Mouse (Mus musculus): ENCODE results near the gene Actg1.
"Not testable (repeated sequence)": the region's sequence is repeated elsewhere in the genome, so short reads cannot be mapped to it uniquely, and the experiment has no call there.

Actg1 gene

DNA sequence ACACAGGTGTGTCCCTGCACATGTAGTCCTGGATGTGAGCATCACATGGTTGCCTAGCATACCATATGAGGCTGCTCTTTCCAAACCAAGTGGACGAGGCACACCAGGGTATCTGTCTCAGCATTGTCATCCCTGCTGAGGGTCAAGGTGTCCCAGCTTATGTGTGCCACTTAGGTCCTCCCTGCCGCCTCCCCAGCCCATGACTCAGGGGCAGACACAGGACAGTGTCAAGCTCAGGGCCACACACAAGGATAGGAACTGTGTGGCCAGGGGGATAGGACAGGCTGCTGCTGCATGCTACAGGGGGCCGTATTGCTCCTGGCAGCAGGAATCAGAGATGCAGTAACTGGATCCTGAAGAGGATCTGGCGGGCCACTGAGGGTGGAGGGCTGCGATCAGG, 12.4 kb upstream of the Actg1 start:
- ATAC-seq (ENCODE audit: low TSS enrichment), result no peak

DNA sequence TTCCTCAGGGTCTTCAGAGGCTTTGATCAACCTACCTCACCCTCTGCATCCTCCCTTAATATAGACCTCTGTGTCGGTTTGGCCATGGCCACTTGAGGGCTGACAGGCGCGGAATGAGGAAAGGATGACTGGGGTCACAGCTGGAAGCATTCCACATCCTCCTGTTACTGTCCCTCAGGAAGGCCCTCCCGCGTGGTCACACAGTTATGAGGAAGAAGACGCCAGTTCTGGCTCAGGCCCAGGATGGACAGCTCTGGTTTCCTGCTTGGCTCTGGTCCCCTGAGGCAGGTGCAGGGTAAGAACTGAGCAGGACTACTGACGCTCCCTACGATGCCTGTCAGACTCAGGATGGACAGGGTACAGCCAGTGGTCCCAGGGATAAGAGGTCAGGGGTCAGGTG, 11.7 kb upstream of the Actg1 start:
- ATAC-seq (ENCODE audit: low TSS enrichment), result no peak

DNA sequence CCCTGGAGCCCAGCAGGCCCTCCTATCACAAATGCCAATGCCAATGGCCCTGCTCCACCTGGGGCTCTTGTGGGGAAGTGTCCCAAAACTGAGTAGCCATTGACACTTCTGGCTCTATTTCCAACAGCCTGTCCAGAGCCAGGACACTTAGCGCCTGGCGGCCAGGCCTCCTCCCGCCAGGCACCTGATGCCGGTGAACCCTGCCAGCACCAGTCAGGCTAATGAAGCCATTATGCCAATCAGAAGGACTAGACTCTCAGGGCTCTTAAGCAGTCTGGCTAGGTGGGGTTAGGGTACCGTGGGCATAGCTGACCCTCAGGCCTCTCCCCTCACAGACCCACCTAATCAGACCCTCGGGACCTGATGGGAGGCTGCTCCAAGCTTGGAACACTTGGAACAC, 11.0 kb upstream of the Actg1 start:
- no peak for ATAC-seq (ENCODE audit: low TSS enrichment)

GRCm38 (mm10) chr11:120357791-120358401, 9.6 kb upstream of the Actg1 start:
- peak; percentile 83 for ATAC-seq (ENCODE audit: low TSS enrichment)

GRCm38 (mm10) chr11:120356900-120357299, 8.6 kb upstream of the Actg1 start:
- ATAC-seq (ENCODE audit: low TSS enrichment), result no peak

DNA sequence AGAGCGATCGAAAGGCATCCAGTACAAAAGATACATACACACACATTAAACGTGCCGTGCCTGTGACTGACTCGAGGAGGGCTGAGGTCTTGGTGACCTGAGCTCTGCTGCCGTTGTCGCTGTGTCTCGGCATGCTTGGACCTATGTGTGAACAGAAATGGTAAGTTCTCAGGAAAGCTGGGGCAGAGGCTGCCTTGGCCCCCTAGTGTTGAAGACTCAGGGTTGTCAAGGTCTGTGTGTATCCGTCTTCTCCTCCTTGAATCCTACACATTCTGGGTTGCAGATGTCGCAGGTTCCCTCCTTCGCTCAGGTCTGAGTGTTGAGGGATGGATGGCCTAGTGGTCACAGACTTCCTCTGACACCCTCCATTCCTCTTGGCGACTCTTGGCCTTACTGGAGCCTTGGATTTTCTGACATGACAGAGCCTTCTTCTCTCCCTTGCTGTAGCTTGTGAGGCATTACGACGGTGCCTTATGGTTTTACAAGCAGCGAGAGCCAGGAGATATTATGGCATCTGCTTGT, 8.0 kb upstream of the Actg1 start:
- ATAC-seq (ENCODE audit: low TSS enrichment), result no peak

GRCm38 (mm10) chr11:120355277-120356039, 7.1 kb upstream of the Actg1 start:
- ATAC-seq (ENCODE audit: low TSS enrichment), result no peak

DNA sequence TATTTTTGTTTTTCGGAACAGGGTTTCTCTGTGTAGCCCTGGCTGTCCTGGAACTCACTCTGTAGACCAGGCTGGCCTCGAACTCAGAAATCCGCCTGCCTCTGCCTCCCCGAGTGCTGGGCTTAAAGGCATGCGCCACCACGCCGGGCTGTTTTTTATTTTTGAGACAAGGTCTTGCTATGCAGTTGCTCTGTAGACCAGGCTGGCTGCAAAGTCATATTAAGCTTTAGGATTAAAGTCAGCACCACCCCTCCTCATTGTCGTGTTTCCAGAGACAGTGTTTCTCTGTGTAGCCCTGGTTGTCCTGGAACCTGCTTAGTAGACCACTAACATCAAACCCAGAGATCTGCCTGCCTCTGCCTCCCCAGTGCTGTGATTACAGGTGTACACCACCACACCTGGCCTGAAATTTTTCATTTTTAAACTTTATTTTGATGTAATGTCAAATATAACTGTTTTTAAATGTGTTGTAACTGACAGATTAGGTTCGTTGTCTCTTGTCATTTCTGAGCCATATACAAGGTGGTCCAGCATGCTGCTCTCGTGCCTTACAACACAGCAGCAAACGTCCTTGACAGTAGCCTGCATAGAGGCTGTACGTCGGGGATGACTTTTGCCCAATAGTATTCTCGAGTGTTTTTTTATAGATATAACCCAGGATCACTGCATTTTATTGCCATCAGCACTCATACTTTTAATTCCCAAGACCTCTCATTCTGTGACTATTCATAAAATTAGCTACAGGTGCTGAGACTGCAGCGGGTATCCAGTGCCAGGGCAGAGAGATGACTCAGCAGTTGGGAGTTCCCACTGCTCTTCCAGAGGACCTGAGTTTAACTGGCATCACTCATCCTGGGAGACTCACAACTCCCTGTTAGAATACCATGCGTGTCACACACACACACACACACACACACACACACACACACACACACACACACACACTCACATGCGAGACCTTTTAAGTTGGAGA, 6.2 kb upstream of the Actg1 start:
- no peak for ATAC-seq (ENCODE audit: low TSS enrichment)

DNA sequence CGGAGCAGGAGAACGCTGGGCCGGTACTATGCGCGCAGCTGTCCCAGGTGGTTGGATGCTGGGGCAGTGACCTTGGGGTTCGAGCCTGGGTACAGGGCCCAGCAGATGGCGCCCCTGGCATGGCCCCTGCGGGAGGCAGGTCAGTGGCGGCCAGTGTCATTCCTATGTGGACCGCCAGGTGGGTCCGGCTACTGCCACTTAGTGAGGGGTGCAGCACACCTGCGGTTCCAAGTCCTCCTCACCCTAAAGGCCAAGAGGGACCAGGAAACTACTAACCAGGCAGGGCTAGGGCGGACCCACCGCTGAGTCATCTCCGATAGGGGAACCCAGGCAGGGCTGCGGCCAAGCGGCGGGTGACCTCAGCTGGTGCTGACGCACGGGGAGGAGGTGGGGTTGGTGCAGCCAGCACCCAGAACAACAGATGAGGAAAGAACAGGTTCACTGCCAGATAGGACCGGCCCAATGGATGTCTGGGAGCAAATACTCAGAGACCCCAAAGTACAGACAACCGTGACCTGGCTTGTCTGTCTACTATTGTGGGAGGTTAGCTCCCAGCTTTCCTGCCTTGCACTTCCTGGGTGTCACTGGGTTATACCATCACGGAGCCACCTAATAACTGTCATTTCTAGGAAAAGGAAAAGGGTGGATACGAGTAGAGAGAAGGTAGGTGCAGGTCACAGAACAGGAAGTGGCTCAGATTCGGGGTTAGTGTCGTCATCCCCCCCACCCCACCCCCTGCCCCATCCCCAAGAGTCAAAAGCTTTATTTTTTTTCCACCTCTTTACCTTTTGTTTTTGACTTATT, 5.4 kb upstream of the Actg1 start:
- ATAC-seq (ENCODE audit: low TSS enrichment), result no peak

DNA sequence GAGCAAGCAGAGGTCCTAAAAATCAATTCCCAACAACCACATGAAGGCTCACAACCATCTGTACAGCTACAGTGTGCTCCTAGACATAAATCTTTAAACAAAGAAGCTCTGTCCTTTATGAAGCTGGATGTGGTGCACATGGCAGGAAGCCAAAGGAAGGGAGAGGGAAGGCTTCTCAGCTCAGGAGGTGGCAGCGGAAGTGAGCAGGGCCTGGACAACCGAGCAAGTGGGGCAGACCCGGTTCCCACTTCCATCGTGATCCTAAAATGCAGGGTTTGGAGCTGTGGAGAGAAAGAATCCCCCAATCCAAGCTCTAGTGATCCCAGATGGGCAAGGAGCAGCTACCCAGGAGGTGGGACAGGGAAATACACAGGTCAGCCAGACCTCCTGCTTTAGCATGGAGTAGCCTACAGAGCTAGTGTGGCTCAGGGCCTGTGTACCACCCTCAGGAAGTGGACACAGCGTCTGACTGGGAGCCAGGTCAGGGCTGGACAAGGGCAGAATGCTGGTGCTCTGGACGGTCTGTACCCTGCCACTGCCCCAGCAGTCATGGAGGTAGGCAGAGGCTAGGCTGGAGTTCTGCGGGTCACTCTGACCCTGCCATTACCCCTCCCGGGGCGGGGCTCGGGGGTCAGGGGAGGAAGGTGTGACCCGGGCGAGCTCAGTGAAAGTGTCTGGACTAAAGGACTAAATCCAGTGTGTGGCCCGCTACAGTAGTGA, 4.4 kb upstream of the Actg1 start:
- no peak for ATAC-seq (ENCODE audit: low TSS enrichment)

GRCm38 (mm10) chr11:120352093-120352350, 3.7 kb upstream of the Actg1 start:
- ATAC-seq (ENCODE audit: low TSS enrichment), result not testable (repeated sequence)

GRCm38 (mm10) chr11:120351250-120352092, 3.1 kb upstream of the Actg1 start:
- ATAC-seq (ENCODE audit: low TSS enrichment), result no peak

DNA sequence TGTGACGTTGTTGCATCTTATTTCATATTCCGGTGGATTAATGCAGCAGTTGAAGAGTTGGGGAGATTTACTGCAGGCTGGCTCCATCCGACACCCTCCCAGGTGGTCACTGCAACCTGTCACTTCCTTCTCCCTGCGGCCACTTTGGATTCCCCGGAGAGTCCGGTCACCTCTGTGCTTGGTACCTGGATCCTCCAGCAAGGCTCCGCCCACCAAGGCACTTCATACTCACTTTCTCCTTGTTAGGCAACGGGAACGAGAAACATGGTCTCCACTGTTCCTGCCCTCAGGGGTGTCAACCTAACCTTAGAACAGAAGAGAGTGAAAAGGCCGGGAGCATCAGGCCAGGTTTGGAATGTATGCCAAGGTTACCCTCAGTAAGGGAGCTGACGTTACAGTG, 2.4 kb upstream of the Actg1 start:
- no peak for ATAC-seq (ENCODE audit: low TSS enrichment)

DNA sequence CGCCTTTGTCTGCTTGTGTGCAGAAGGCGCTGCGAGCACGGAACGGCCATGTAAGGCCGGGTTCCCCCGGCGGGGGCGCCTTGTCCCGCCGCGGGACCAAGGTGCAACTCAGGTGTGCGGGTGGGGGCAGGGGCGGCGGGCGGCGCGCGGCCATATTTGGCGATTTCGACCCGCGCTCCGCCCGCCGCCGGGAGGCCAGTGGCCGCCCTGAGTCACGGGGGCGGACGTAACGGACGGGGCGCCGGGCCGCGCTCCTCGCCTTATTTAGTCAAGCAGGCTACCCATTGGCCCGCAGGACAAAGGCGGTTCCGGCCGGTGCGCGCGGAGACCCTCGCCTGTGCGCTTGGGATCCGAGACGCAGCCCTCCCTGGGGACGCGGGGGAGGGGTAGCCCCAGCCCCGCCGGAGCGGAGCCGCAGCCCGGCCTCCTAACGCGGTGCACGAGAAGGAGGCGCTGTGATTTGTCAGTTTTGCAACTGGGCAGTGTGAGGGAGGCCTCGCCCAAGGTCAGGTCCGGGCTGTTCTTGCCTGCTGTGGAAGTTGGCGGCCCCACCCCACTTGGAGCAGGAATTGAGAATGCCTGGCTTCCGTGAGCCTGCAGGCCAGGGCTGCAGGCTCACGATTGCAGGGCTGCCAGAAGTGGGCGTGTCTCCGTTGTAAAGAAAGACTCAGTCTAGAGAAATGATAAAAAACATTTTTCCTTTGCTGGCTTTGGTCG, 1.8 kb upstream of the Actg1 start:
- ATAC-seq (ENCODE audit: low TSS enrichment), result peak; percentile 44

- ATAC-seq (ENCODE audit: low TSS enrichment), result no peak
Measured at GRCm38 (mm10) chr11:120349371-120349985, 1.1 kb upstream of the Actg1 start.

GRCm38 (mm10) chr11:120348684-120349370, 485 bp upstream of the Actg1 start:
- ATAC-seq (ENCODE audit: low TSS enrichment), result no peak

GRCm38 (mm10) chr11:120347301-120347700, 1.0 kb downstream of the Actg1 start:
- ATAC-seq (ENCODE audit: low TSS enrichment), result no peak

GRCm38 (mm10) chr11:120346383-120347034, 1.8 kb downstream of the Actg1 start:
- ATAC-seq (ENCODE audit: low TSS enrichment), result not testable (repeated sequence)
